Mouse (Mus musculus) forebrain, embryonic 13.5 days (tissue): Measurements from ENCODE around the gene Tle4. TPM values are rescaled to one million over a fixed set of nuclear protein-coding genes. Genes with fewer than 3 reads are reported as not detected.

Source experiments
- ATAC-seq: fragments of 200-750 bp; cut with Nextera tagmentation; 2 replicates; pipeline ENCODE4 v1.8.0; 2017
- H3K27ac ChIP-seq: fragments of 300-500 bp; sonication (generic); 2 replicates; pipeline ENCODE4 v1.5.1; 2015; ENCODE audit warnings: inconsistent platforms, mild to moderate bottlenecking, moderate library complexity
- H3K27me3 ChIP-seq: fragments of 300-500 bp; sonication (generic); 2 replicates; pipeline ENCODE4 v1.6.1; 2015; ENCODE audit warnings: mild to moderate bottlenecking, inconsistent platforms
- H3K36me3 ChIP-seq: fragments of 300-500 bp; sonication (generic); 2 replicates; pipeline ENCODE4 v1.6.1; 2015; ENCODE audit warnings: mild to moderate bottlenecking, inconsistent platforms; ENCODE audit not compliant: poor library complexity, severe bottlenecking
- H3K4me1 ChIP-seq: fragments of 300-500 bp; sonication (generic); 2 replicates; pipeline ENCODE4 v1.6.1; 2015; ENCODE audit warnings: inconsistent platforms
- H3K4me2 ChIP-seq: fragments of 300-500 bp; sonication (generic); 2 replicates; pipeline ENCODE4 v1.6.1; 2015; ENCODE audit warnings: inconsistent platforms, mild to moderate bottlenecking, moderate library complexity
- H3K4me3 ChIP-seq: fragments of 300-500 bp; sonication (generic); 2 replicates; pipeline ENCODE4 v1.5.1; 2015; ENCODE audit warnings: mild to moderate bottlenecking, inconsistent platforms
- H3K9ac ChIP-seq: fragments of 300-500 bp; sonication (generic); 2 replicates; pipeline ENCODE4 v1.6.1; 2015; ENCODE audit warnings: mild to moderate bottlenecking, inconsistent platforms
- H3K9me3 ChIP-seq: fragments of 300-500 bp; sonication (generic); replicated peaks from 2 replicates; pipeline ENCODE4 v1.6.1; 2016; ENCODE audit warnings: inconsistent platforms
- WGBS: fragments of 180-500 bp; shearing (Covaris S2); methylation state at CpG from one replicate; pipeline ENCODE4 v1.1.7; 2015; 5-methylcytosine and 5-hydroxymethylcytosine counted together
- polyA plus RNA-seq: library from polyadenylated mRNA; unstranded; fragments of >200 nt; fragmentation: Nextera tagmentation; extraction: Ambion mirVana; gene quantifications from 2 replicates; pipeline ENCODE4 v1.2.1, GENCODE M21; 2015

Tle4 gene
- polyA plus RNA-seq, 1 experiment from 2014 or later, result 26.9 TPM

- no peak overlapping the region for H3K4me2 ChIP-seq
- H3K9me3 ChIP-seq, result no peaks in the 10 kb centered on the region
- 94% methylated on average over 8 of the region's 8 CpGs for WGBS
- no peak overlapping the region for H3K27ac ChIP-seq
- H3K4me1 ChIP-seq, result peaks cover 25% of the 10 kb centered on the region
- no peak for ATAC-seq
- H3K9ac ChIP-seq, result no peak overlapping the region
- H3K4me3 ChIP-seq, result no peak overlapping the region
- no peaks in the 10 kb centered on the region for H3K36me3 ChIP-seq
- H3K27me3 ChIP-seq, result no peaks in the 10 kb centered on the region
These were observed 50.6 kb downstream of the Tle4 start for GRCm38 (mm10) chr19:14547133-14547842.

- Histone ChIP-seq H3K4me1 (peaks cover 26% of the 10 kb centered on the region), H3K27me3 (no peaks in the 10 kb centered on the region), H3K9me3 (no peaks in the 10 kb centered on the region), H3K27ac (no peak overlapping the region), H3K36me3 (no peaks in the 10 kb centered on the region), H3K4me2 (no peak overlapping the region), H3K4me3 (no peak overlapping the region), H3K9ac (no peak overlapping the region)
- 84% methylated on average over 1 of the region's 1 CpGs for WGBS
- ATAC-seq, result no peak
These were observed 52.4 kb downstream of the Tle4 start for GRCm38 (mm10) chr19:14545485-14545884.

- Histone ChIP-seq H3K27me3 (no peaks in the 10 kb centered on the region), H3K27ac (no peak overlapping the region), H3K4me2 (no peak overlapping the region), H3K4me3 (no peak overlapping the region), H3K4me1 (peaks cover 26% of the 10 kb centered on the region), H3K9ac (no peak overlapping the region), H3K36me3 (no peaks in the 10 kb centered on the region), H3K9me3 (no peaks in the 10 kb centered on the region)
- no peak for ATAC-seq
- WGBS, result 48% methylated on average over 1 of the region's 1 CpGs
These were observed 54.5 kb downstream of the Tle4 start for GRCm38 (mm10) chr19:14543305-14543704.

GRCm38 (mm10) chr19:14540678-14541077, 57.2 kb downstream of the Tle4 start:
- Histone ChIP-seq H3K4me2 (no peak overlapping the region), H3K4me3 (no peak overlapping the region), H3K27ac (no peak overlapping the region), H3K36me3 (no peaks in the 10 kb centered on the region), H3K9ac (no peak overlapping the region), H3K9me3 (no peaks in the 10 kb centered on the region), H3K4me1 (peaks cover 26% of the 10 kb centered on the region), H3K27me3 (no peaks in the 10 kb centered on the region)
- WGBS, result 43% methylated on average over 3 of the region's 3 CpGs
- ATAC-seq, result no peak

GRCm38 (mm10) chr19:14536676-14537075, 61.2 kb downstream of the Tle4 start:
- Histone ChIP-seq H3K4me2 (no peak overlapping the region), H3K4me1 (peaks cover 7% of the 10 kb centered on the region), H3K27ac (no peak overlapping the region), H3K27me3 (no peaks in the 10 kb centered on the region), H3K9ac (no peak overlapping the region), H3K4me3 (no peak overlapping the region), H3K9me3 (no peaks in the 10 kb centered on the region), H3K36me3 (no peaks in the 10 kb centered on the region)
- no peak for ATAC-seq
- 80% methylated on average over 2 of the region's 2 CpGs for WGBS

GRCm38 (mm10) chr19:14534447-14534846, 63.4 kb downstream of the Tle4 start:
- Histone ChIP-seq H3K4me1 (no peaks in the 10 kb centered on the region), H3K9ac (no peak overlapping the region), H3K36me3 (no peaks in the 10 kb centered on the region), H3K9me3 (no peaks in the 10 kb centered on the region), H3K4me3 (no peak overlapping the region), H3K27me3 (no peaks in the 10 kb centered on the region), H3K4me2 (no peak overlapping the region), H3K27ac (no peak overlapping the region)
- no peak for ATAC-seq

DNA sequence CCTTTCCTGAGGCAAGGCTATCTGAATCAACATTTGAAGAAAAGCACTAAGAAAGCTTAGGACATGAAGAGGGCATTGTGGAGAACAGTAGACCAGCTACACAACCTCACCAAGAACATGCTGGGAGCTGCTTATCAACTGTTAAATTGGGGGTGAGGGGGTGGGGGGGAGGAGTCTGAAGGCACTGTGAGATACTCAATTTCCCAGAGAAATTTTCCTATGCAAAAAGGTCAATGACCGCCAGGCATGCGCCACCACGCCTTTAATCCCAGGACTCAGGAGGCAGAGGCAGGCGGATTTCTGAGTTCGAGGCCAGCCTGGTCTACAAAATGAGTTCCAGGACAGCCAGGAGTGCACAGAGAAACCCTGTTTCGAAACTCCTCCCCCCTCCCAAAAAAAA, 65.0 kb downstream of the Tle4 start:
- H3K4me2 ChIP-seq, result no peak overlapping the region
- H3K27me3 ChIP-seq, result no peaks in the 10 kb centered on the region
- H3K27ac ChIP-seq, result no peak overlapping the region
- no peaks in the 10 kb centered on the region for H3K9me3 ChIP-seq
- 96% methylated on average over 6 of the region's 6 CpGs for WGBS
- no peak overlapping the region for H3K9ac ChIP-seq
- H3K36me3 ChIP-seq, result no peaks in the 10 kb centered on the region
- H3K4me3 ChIP-seq, result no peak overlapping the region
- no peak for ATAC-seq
- H3K4me1 ChIP-seq, result no peaks in the 10 kb centered on the region

DNA sequence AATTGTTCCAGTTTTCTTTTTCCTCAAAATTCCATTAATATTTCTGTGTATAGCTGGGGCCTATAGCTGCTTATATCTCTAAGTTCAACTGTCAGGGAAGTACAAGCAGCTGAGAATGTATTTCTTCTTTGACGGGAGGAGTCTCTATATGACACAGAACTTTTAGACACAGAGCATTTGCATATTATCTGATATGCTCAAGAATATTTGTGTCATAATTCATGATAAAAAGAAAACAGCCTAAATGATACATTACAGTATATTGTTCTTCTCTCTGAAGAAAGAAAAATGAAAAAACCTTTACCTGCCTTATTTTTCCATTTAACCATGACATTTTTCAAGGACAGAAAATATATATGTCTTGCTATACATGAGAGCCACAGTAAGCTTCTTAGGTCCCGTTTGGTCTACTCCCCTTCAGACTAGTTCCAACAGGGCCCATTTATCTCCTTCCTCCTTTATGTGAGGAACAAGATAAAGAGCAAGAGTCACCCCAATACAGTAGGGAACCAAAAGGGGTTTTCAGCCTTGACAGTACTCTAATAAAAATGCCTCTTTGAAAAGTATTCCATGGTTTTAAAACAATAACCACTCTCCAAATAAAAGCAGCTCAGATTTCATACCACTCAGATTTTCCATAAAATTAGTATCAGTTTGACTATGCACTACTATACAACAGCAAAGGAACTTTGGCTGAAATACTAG, 77.6 kb downstream of the Tle4 start:
- H3K9me3 ChIP-seq, result no peaks in the 10 kb centered on the region
- no peak overlapping the region for H3K27ac ChIP-seq
- peaks cover 15% of the 10 kb centered on the region for H3K4me1 ChIP-seq
- H3K4me3 ChIP-seq, result no peak overlapping the region
- H3K27me3 ChIP-seq, result peaks cover 9% of the 10 kb centered on the region; the same call in 1 of the 2 replicates
- no peak overlapping the region for H3K4me2 ChIP-seq
- H3K9ac ChIP-seq, result no peak overlapping the region
- 70% methylated on average over 2 of the region's 2 CpGs for WGBS
- H3K36me3 ChIP-seq, result peaks cover 10% of the 10 kb centered on the region; the same call in 1 of the 2 replicates
- ATAC-seq, result no peak

GRCm38 (mm10) chr19:14519186-14519585, 78.7 kb downstream of the Tle4 start:
- ATAC-seq, result no peak

DNA sequence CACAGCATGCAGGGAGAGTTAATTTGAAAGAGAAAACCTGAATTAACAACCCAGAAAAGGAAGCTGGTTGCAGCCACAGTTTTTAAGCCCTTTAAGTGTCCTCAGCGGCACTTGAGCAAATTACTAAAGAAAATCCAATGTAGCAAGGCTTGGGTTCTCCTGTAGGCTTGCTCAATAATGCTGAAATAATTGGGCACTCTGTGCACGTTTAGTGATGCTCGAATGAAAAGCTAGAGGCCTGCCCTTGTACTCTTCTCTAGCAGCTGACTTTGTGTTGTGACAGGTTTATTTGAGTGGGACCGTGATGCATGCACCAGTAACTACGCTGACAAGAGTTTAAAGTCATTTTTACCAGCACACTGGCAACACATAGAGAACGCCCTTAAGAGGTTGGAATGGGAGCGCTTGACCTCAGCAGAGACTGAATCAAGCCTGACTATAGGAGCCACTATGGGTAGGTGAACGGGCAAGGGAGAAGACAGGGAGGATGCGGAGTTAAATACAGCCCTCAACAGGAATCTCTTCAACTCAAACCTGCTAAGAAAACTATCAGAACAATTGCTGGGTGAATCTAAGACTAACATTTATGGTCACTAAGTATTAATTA, 79.3 kb downstream of the Tle4 start:
- H3K4me2 ChIP-seq, result peak overlapping the region; percentile 12; the same call in 1 of the 2 replicates
- WGBS, result 5% methylated on average over 9 of the region's 9 CpGs
- peaks cover 10% of the 10 kb centered on the region; the same call in 1 of the 2 replicates for H3K36me3 ChIP-seq
- ATAC-seq, result peak; percentile 88
- 0 out of 2 replicates have a peak overlapping the region, but pooled peaks have one; percentile 1 for H3K27ac ChIP-seq
- H3K27me3 ChIP-seq, result peaks cover 10% of the 10 kb centered on the region; the same call in 1 of the 2 replicates
- H3K4me1 ChIP-seq, result peaks cover 22% of the 10 kb centered on the region
- no peak overlapping the region for H3K4me3 ChIP-seq
- no peak overlapping the region for H3K9ac ChIP-seq
- no peaks in the 10 kb centered on the region for H3K9me3 ChIP-seq

More at GRCm38 (mm10) chr19:14519186-14519585, 78.7 kb downstream of the Tle4 start:
- no peak overlapping the region for H3K9ac ChIP-seq
- no peaks in the 10 kb centered on the region for H3K9me3 ChIP-seq
- H3K27ac ChIP-seq, result no peak overlapping the region
- H3K4me1 ChIP-seq, result peaks cover 22% of the 10 kb centered on the region
- no peak overlapping the region for H3K4me3 ChIP-seq
- peaks cover 9% of the 10 kb centered on the region; the same call in 1 of the 2 replicates for H3K27me3 ChIP-seq
- peaks cover 10% of the 10 kb centered on the region; the same call in 1 of the 2 replicates for H3K36me3 ChIP-seq
- 76% methylated on average over 7 of the region's 7 CpGs for WGBS
- H3K4me2 ChIP-seq, result no peak overlapping the region

GRCm38 (mm10) chr19:14516420-14516819, 81.4 kb downstream of the Tle4 start:
- Histone ChIP-seq H3K9me3 (no peaks in the 10 kb centered on the region), H3K9ac (no peak overlapping the region), H3K4me3 (no peak overlapping the region), H3K36me3 (peaks cover 10% of the 10 kb centered on the region; the same call in 1 of the 2 replicates), H3K27me3 (peaks cover 19% of the 10 kb centered on the region), H3K27ac (no peak overlapping the region), H3K4me1 (peaks cover 22% of the 10 kb centered on the region), H3K4me2 (no peak overlapping the region)
- 100% methylated on average over 1 of the region's 1 CpGs for WGBS
- no peak for ATAC-seq

DNA sequence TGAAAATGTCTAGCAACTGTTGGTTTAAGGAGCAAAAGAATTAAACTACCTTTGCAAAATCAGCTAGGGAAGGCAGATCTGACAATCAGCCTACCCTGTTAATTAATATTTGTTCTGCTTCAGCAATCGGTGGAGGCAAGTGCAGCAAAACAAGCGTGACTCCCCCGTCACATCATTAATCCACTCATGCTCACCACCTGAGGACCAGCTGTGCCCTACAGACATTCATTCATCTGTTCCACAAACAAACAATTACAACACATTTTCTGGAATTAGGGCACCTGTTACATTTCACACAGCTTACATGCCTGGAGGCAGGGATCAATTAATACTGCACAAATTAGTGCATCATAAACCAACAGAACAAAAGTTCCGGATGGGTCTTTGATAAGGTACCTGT, 89.0 kb downstream of the Tle4 start:
- no peak overlapping the region for H3K9ac ChIP-seq
- WGBS, result 16% methylated on average over 4 of the region's 4 CpGs
- H3K4me1 ChIP-seq, result peaks cover 47% of the 10 kb centered on the region
- peak; percentile 17; the same call in 1 of the 2 replicates for ATAC-seq
- peaks cover 13% of the 10 kb centered on the region for H3K27me3 ChIP-seq
- no peaks in the 10 kb centered on the region for H3K9me3 ChIP-seq
- H3K36me3 ChIP-seq, result no peaks in the 10 kb centered on the region
- H3K4me3 ChIP-seq, result no peak overlapping the region
- H3K27ac ChIP-seq, result no peak overlapping the region
- no peak overlapping the region for H3K4me2 ChIP-seq
